Mouse (Mus musculus) gastrocnemius, postnatal 4 days (tissue): ENCODE measurements at regions not wholly inside any gene's neighbourhood (a gene's known extent, or its start where the extent isn't known, plus 50 kb on each side); places are given as distances from the start of the nearest gene placed in this dataset.

ENCODE experiments used
- DNase-seq, 2 experiments: peaks; one replicate each; pipeline ENCODE4 v3.0.0; 2021 to 2022; ENCODE audit warnings: low spot score in 2 of 2, mixed read lengths in 2 of 2

DNA sequence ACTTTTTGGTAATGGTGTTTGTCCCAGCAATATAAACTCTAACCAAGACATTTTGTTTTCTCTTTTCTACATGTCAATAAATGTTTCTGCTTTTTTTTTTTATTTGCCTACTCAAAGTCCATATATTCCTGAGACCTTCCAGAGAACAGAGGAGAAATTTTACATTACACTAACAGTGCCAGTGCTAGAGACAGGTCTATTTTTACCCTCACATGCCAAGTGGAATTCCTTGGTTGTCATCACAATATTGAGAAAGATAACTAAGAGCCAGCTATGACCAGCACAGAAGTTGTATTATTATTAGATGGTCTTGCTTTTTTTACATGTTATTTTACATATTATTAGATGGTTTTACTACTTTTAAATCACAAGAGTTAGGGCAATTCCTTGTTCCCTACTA lies 282.8 kb downstream of the Rfpl4b start:
- DNase-seq: no peak

DNA sequence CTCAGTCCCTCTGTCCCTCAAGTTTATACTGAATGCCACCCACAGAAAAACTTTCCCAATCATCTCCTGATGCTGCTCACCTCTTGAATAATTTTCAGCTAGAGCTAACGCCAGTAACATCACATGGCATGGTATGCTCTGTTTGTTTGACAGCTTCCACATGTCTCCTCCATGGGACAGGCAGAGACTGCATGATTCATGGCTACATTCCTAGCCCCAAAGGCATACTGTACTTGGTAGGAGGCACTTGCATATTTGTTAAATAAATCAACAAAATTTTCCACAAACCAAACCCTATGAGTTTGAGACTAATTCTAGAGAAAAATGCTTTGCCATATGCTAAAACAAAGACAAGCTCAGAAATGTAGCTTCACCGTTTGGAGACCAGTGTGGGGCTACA lies 304.9 kb downstream of the Rfpl4b start:
- no peak for DNase-seq
